Mouse (Mus musculus) hindbrain, embryonic 11.5 days (tissue): ENCODE measurements around the gene Btbd19. TPM values are rescaled to one million over a fixed set of nuclear protein-coding genes. Genes with fewer than 3 reads are reported as not detected.

ENCODE experiments used
- ATAC-seq: fragments of 200-750 bp; cut with Nextera tagmentation; 2 replicates; pipeline ENCODE4 v1.8.0; 2017; ENCODE audit warnings: mild to moderate bottlenecking, moderate TSS enrichment, moderate library complexity; ENCODE audit not compliant: low FRiP score
- DNase-seq: peaks from one replicate; pipeline ENCODE4 v3.0.0-alpha.2; 2015; ENCODE audit warnings: low spot score
- H3K27ac ChIP-seq: fragments of 300-500 bp; sonication (generic); 2 replicates; pipeline ENCODE4 v1.5.1; 2014; ENCODE audit warnings: mild to moderate bottlenecking, low read depth, low read length
- H3K27me3 ChIP-seq: fragments of 300-500 bp; sonication (generic); 2 replicates; pipeline ENCODE4 v1.6.1; 2014; ENCODE audit warnings: mild to moderate bottlenecking, low read length, moderate library complexity, mixed read lengths; ENCODE audit not compliant: control insufficient read depth, insufficient read depth
- H3K36me3 ChIP-seq: fragments of 300-500 bp; sonication (generic); 2 replicates; pipeline ENCODE4 v1.6.1; 2014; ENCODE audit warnings: mild to moderate bottlenecking, low read length, moderate library complexity, mixed read lengths; ENCODE audit not compliant: control insufficient read depth, insufficient read depth
- H3K4me1 ChIP-seq: fragments of 300-500 bp; sonication (generic); replicated peaks from 2 replicates; pipeline ENCODE4 v1.6.1; 2014; ENCODE audit warnings: low read length, mixed read lengths; ENCODE audit not compliant: control insufficient read depth, insufficient read depth
- H3K4me2 ChIP-seq: fragments of 300-500 bp; sonication (generic); replicated peaks from 2 replicates; pipeline ENCODE4 v1.6.1; 2014; ENCODE audit warnings: mild to moderate bottlenecking, low read depth, low read length
- H3K4me3 ChIP-seq: fragments of 300-500 bp; sonication (generic); 2 replicates; pipeline ENCODE4 v1.5.1; 2014; ENCODE audit warnings: low read depth, low read length
- H3K9ac ChIP-seq: fragments of 300-500 bp; sonication (generic); 2 replicates; pipeline ENCODE4 v1.6.1; 2014; ENCODE audit warnings: low read depth, low read length
- H3K9me3 ChIP-seq: fragments of 300-500 bp; sonication (generic); 2 replicates; pipeline ENCODE4 v1.6.1; 2016; ENCODE audit warnings: low read length; ENCODE audit not compliant: control insufficient read depth
- WGBS: fragments of 180-500 bp; shearing (Covaris S2); extraction: QIAGEN DNeasy Blood & Tissue Kit; methylation state at CpG from one replicate; pipeline ENCODE4 v1.1.7; 2014; 5-methylcytosine and 5-hydroxymethylcytosine counted together
- polyA plus RNA-seq: library from polyadenylated mRNA; unstranded; fragments of >200 nt; fragmentation: Nextera tagmentation; extraction: Ambion mirVana; gene quantifications from 2 replicates; pipeline ENCODE4 v1.2.1, GENCODE M21; 2014

The Btbd19 gene
- polyA plus RNA-seq, 1 experiment from 2014 or later = 3.6 TPM

GRCm38 (mm10) chr4:117140613-117141012, 15.1 kb upstream of the Btbd19 start:
- Histone ChIP-seq H3K9ac (no peak overlapping the region), H3K9me3 (no peaks in the 10 kb centered on the region), H3K27ac (no peak overlapping the region), H3K27me3 (no peaks in the 10 kb centered on the region), H3K4me1 (no peaks in the 10 kb centered on the region), H3K4me3 (no peak overlapping the region), H3K36me3 (no peaks in the 10 kb centered on the region), H3K4me2 (no peak overlapping the region)
- DNase-seq = no peak
- WGBS = 36% methylated on average over 4 of the region's 4 CpGs
- ATAC-seq = no peak

DNA sequence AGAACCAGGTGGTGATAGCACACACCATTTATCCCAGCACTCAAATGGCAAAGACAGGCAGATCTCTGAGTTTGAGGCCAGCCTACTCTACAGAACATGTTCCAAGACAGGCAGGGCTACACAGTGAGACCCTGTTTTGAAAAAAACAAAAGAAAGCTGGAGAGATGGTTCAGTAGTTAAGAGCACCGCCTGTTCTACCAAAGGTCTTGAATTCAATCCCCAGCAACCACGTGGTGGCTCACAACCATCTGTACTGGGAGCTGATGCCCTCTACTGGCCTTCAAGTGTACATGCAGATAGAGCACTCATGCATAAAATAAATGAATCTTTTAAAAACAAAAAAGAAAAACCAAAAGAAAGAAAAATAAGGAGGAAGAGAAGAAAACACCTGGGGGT, 13.7 kb upstream of the Btbd19 start:
- peak; percentile 54 for DNase-seq
- Histone ChIP-seq H3K4me1 (peaks cover 2% of the 10 kb centered on the region; the same call in 1 of the 2 replicates), H3K36me3 (no peaks in the 10 kb centered on the region), H3K4me3 (no peak overlapping the region), H3K4me2 (no peak overlapping the region), H3K9ac (no peak overlapping the region), H3K9me3 (no peaks in the 10 kb centered on the region), H3K27ac (no peak overlapping the region), H3K27me3 (no peaks in the 10 kb centered on the region)
- no peak for ATAC-seq
- 0% methylated on average over 2 of the region's 2 CpGs for WGBS

GRCm38 (mm10) chr4:117138295-117139216, 13.0 kb upstream of the Btbd19 start:
- Histone ChIP-seq H3K36me3 (no peaks in the 10 kb centered on the region), H3K4me2 (no peak overlapping the region), H3K4me1 (peaks cover 3% of the 10 kb centered on the region; the same call in 1 of the 2 replicates), H3K9me3 (no peaks in the 10 kb centered on the region), H3K9ac (no peak overlapping the region), H3K27me3 (no peaks in the 10 kb centered on the region), H3K27ac (no peak overlapping the region), H3K4me3 (no peak overlapping the region)
- 72% methylated on average over 15 of the region's 17 CpGs for WGBS
- ATAC-seq (no peak), DNase-seq (no peak)

DNA sequence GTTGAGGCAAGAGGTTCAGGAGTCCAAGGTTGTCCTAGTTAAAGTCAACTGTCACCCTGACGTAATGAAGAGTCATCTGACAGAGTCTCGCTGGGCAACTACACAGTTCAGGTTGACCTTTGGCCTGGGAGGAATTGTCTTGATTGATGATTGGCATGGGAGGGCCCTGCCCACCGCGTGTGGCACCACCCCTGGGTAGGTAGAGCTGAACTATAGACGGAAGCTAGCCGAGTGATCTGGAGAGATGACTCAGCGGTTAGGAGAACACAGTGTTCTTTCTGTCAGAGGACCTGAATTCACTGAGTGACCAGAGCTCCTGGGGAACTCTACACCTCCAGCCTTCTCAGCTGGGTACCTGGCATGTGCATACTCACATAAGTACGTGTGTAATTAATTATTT, 10.5 kb upstream of the Btbd19 start:
- Histone ChIP-seq H3K4me2 (no peak overlapping the region), H3K27ac (no peak overlapping the region), H3K36me3 (no peaks in the 10 kb centered on the region), H3K4me3 (no peak overlapping the region), H3K9me3 (no peaks in the 10 kb centered on the region), H3K4me1 (peaks cover 15% of the 10 kb centered on the region), H3K27me3 (no peaks in the 10 kb centered on the region; the same call in 1 of the 2 replicates), H3K9ac (no peak overlapping the region)
- WGBS = 18% methylated on average over 8 of the region's 8 CpGs
- DNase-seq (no peak), ATAC-seq (no peak)

DNA sequence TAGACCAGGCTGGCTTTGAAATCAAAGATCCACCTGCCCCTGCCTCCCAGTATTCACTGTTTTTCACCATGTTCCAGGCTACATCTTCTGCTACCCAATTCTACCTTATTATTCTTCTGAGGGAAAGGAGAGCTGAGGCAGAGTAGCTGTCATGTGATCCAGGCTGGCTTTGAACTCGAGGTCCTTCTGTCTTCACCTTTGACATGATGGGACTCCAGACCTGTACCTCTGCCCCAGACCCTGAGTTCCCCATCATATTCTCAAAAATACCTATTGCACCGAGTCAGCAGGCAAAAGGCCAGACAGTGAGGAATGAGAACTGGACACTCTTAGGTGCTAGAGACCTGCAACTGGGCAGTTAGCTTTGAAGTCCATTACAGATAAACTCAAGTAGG, 9.1 kb upstream of the Btbd19 start:
- ATAC-seq (no peak), DNase-seq (no peak)
- Histone ChIP-seq H3K4me1 (peaks cover 20% of the 10 kb centered on the region), H3K27ac (no peak overlapping the region), H3K4me2 (no peak overlapping the region), H3K9ac (peak overlapping the region; percentile 37; the same call in 1 of the 2 replicates), H3K4me3 (no peak overlapping the region), H3K27me3 (no peaks in the 10 kb centered on the region; the same call in 1 of the 2 replicates), H3K36me3 (peaks cover 4% of the 10 kb centered on the region; the same call in 1 of the 2 replicates), H3K9me3 (no peaks in the 10 kb centered on the region)
- 37% methylated on average over 2 of the region's 2 CpGs for WGBS

DNA sequence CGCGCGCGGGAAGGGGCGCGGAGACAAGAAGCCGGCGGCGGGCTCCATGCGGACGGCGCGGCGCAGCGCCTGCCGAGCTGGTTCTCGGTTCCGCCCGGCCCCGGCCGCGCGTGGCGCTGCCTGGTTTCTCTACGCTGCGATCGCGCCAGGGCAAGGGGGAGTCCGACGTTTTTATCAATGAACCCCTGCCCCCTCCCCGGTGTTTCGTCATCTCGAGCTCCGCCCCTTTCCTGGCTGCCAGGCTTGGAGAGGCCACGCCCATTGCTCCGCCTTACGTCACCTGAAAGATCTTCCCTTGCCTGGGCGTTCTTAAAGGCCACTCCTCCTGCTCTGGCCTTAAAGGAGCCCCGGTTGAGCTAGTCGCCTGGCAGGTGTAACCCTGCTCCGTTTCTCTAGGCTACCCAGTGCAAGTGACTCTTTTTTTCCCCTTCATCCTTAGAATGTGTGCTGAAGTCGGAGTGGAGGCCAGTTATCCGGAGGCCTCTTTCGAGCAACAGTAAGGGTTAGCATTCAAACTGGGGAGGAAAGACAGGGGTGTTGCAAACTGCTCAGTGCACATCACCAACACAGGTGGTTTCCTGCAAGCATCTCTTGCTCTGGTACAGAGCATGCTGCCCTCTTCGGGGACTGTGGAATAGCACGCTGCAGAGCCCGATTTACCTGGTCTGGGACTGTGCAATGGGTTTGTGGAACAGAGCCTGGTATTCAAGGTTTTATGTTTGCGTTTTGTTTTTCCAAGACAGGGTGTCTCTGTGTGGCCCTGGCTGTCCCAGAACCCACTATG, 8.5 kb upstream of the Btbd19 start, which contains the start of gene Plk3:
Gene Plk3, minus strand, starts transcription at position 147 of the 784 bp plus-strand sequence.
- peaks cover 4% of the 10 kb centered on the region; the same call in 1 of the 2 replicates for H3K36me3 ChIP-seq
- DNase-seq = peak; percentile 98
- WGBS = 2% methylated on average over 43 of the region's 48 CpGs
- peak within 1 kb of the TSS; percentile 85 for H3K27ac ChIP-seq
- no peaks in the 10 kb centered on the region for H3K9me3 ChIP-seq
- H3K9ac ChIP-seq = peak within 1 kb of the TSS; percentile 87
- H3K27me3 ChIP-seq = no peaks in the 10 kb centered on the region; the same call in 1 of the 2 replicates
- peak; percentile 76 for ATAC-seq
- peak within 1 kb of the TSS; percentile 92 for H3K4me2 ChIP-seq
- H3K4me1 ChIP-seq = peaks cover 20% of the 10 kb centered on the region
- peak within 1 kb of the TSS; percentile 67 for H3K4me3 ChIP-seq

GRCm38 (mm10) chr4:117133366-117133796, 7.9 kb upstream of the Btbd19 start:
- peak overlapping the region; percentile 85 for H3K27ac ChIP-seq
- peak; percentile 62 for DNase-seq
- 0% methylated on average over 31 of the region's 42 CpGs for WGBS

GRCm38 (mm10) chr4:117132794-117133143, 7.2 kb upstream of the Btbd19 start:
- DNase-seq (no peak), ATAC-seq (no peak)
- Histone ChIP-seq H3K27ac (peak overlapping the region; percentile 85), H3K27me3 (no peaks in the 10 kb centered on the region; the same call in 1 of the 2 replicates), H3K4me2 (peak overlapping the region; percentile 92), H3K9ac (peak overlapping the region; percentile 87), H3K4me1 (peaks cover 20% of the 10 kb centered on the region), H3K4me3 (peak overlapping the region; percentile 67), H3K36me3 (peaks cover 13% of the 10 kb centered on the region), H3K9me3 (no peaks in the 10 kb centered on the region)
- 4% methylated on average over 11 of the region's 11 CpGs for WGBS

More at GRCm38 (mm10) chr4:117133366-117133796, 7.9 kb upstream of the Btbd19 start:
- peaks cover 20% of the 10 kb centered on the region for H3K4me1 ChIP-seq
- H3K27me3 ChIP-seq = no peaks in the 10 kb centered on the region; the same call in 1 of the 2 replicates
- H3K4me3 ChIP-seq = peak overlapping the region; percentile 67
- H3K9ac ChIP-seq = peak overlapping the region; percentile 87
- peaks cover 10% of the 10 kb centered on the region for H3K36me3 ChIP-seq
- H3K9me3 ChIP-seq = no peaks in the 10 kb centered on the region
- peak overlapping the region; percentile 92 for H3K4me2 ChIP-seq
- ATAC-seq = peak; percentile 48
